Mouse (Mus musculus) MN1 (cell line): ENCODE measurements around the gene Il17f.
"Not testable (repeated sequence)": the region's sequence is repeated elsewhere in the genome, so short reads cannot be mapped to it uniquely, and the experiment has no call there.

Experiments
- DNase-seq: peaks from one replicate; pipeline ENCODE4 v3.0.0-alpha.2; 2016; ENCODE audit warnings: low spot score

Gene Il17f

GRCm38 (mm10) chr1:20787046-20787445 is 3.4 kb downstream of the Il17f start:
- no peak for DNase-seq

- no peak for DNase-seq
Measured at GRCm38 (mm10) chr1:20778366-20778765, 12.1 kb downstream of the Il17f start.

- DNase-seq: not testable (repeated sequence)
Measured at GRCm38 (mm10) chr1:20774026-20774730, 16.2 kb downstream of the Il17f start.

- no peak for DNase-seq
Measured at GRCm38 (mm10) chr1:20766526-20766925, 23.9 kb downstream of the Il17f start.

- DNase-seq: no peak
Measured at GRCm38 (mm10) chr1:20761411-20761810, 29.0 kb downstream of the Il17f start.

- no peak for DNase-seq
Measured at GRCm38 (mm10) chr1:20760331-20760730, 30.1 kb downstream of the Il17f start.

- no peak for DNase-seq
Measured at GRCm38 (mm10) chr1:20759799-20760198, 30.6 kb downstream of the Il17f start.

- no peak for DNase-seq
Measured at GRCm38 (mm10) chr1:20757586-20757985, 32.8 kb downstream of the Il17f start.

GRCm38 (mm10) chr1:20754439-20754838 is 36.0 kb downstream of the Il17f start:
- DNase-seq: no peak

GRCm38 (mm10) chr1:20740496-20740998 is 49.9 kb downstream of the Il17f start:
- no peak for DNase-seq

- no peak for DNase-seq
Measured at GRCm38 (mm10) chr1:20738483-20738882, 51.9 kb downstream of the Il17f start.

- no peak for DNase-seq
Measured at GRCm38 (mm10) chr1:20736572-20736971, 53.8 kb downstream of the Il17f start.

- no peak for DNase-seq
Measured at GRCm38 (mm10) chr1:20730903-20731302, 59.5 kb downstream of the Il17f start, which contains the start of gene Il17a. Gene Il17a, plus strand, starts transcription at chr1:20730905.
